Mouse (Mus musculus) hindbrain, embryonic 15.5 days (tissue): ENCODE measurements around the gene Emilin1. TPM values are rescaled to one million over a fixed set of nuclear protein-coding genes. Genes with fewer than 3 reads are reported as not detected.

Experiments
- ATAC-seq: fragments of 200-750 bp; cut with Nextera tagmentation; 2 replicates; pipeline ENCODE4 v1.8.0; 2017; ENCODE audit warnings: low read depth, moderate number of reproducible peaks, moderate TSS enrichment; ENCODE audit not compliant: low FRiP score
- H3K27ac ChIP-seq: fragments of 300-500 bp; sonication (generic); replicated peaks from 2 replicates; pipeline ENCODE4 v1.5.1; 2015; ENCODE audit warnings: mild to moderate bottlenecking, inconsistent platforms
- H3K27me3 ChIP-seq: fragments of 300-500 bp; sonication (generic); 2 replicates; pipeline ENCODE4 v1.6.1; 2015; ENCODE audit warnings: control low read depth, inconsistent platforms
- H3K36me3 ChIP-seq: fragments of 300-500 bp; sonication (generic); 2 replicates; pipeline ENCODE4 v1.6.1; 2015; ENCODE audit warnings: control low read depth, inconsistent platforms
- H3K4me1 ChIP-seq: fragments of 300-500 bp; sonication (generic); replicated peaks from 2 replicates; pipeline ENCODE4 v1.6.1; 2015; ENCODE audit warnings: control low read depth, inconsistent platforms
- H3K4me2 ChIP-seq: fragments of 300-500 bp; sonication (generic); 2 replicates; pipeline ENCODE4 v1.6.1; 2015; ENCODE audit warnings: moderate library complexity, mild to moderate bottlenecking, inconsistent platforms
- H3K4me3 ChIP-seq: fragments of 300-500 bp; sonication (generic); 2 replicates; pipeline ENCODE4 v1.5.1; 2015; ENCODE audit warnings: mild to moderate bottlenecking, inconsistent platforms
- H3K9ac ChIP-seq: fragments of 300-500 bp; sonication (generic); 2 replicates; pipeline ENCODE4 v1.6.1; 2015; ENCODE audit warnings: inconsistent platforms
- H3K9me3 ChIP-seq: fragments of 300-500 bp; sonication (generic); 2 replicates; pipeline ENCODE4 v1.6.1; 2016; ENCODE audit warnings: control low read depth, inconsistent platforms
- WGBS: fragments of 180-500 bp; shearing (Covaris S2); methylation state at CpG from one replicate; pipeline ENCODE4 v1.1.7; 2015; 5-methylcytosine and 5-hydroxymethylcytosine counted together
- polyA plus RNA-seq: library from polyadenylated mRNA; unstranded; fragments of >200 nt; fragmentation: Nextera tagmentation; extraction: Ambion mirVana; gene quantifications from 2 replicates; pipeline ENCODE4 v1.2.1, GENCODE M21; 2015

Gene Emilin1
- polyA plus RNA-seq, 1 experiment from 2014 or later, result 17.0 TPM

- H3K27ac ChIP-seq, result no peak overlapping the region
- ATAC-seq, result no peak
- WGBS, result 88% methylated on average over 5 of the region's 5 CpGs
Observed at GRCm38 (mm10) chr5:30952551-30952950, 39.3 kb downstream of the Emilin1 start.

GRCm38 (mm10) chr5:30954065-30954464 lies 40.9 kb downstream of the Emilin1 start:
- Histone ChIP-seq H3K27ac (no peak overlapping the region), H3K4me1 (peaks cover 36% of the 10 kb centered on the region), H3K4me3 (no peak overlapping the region), H3K9ac (no peak overlapping the region), H3K9me3 (no peaks in the 10 kb centered on the region), H3K27me3 (no peaks in the 10 kb centered on the region), H3K4me2 (no peak overlapping the region), H3K36me3 (peaks cover 36% of the 10 kb centered on the region)
- 94% methylated on average over 6 of the region's 6 CpGs for WGBS
- ATAC-seq, result no peak

More at GRCm38 (mm10) chr5:30952551-30952950, 39.3 kb downstream of the Emilin1 start:
- H3K4me1 ChIP-seq, result peaks cover 26% of the 10 kb centered on the region
- H3K36me3 ChIP-seq, result peaks cover 26% of the 10 kb centered on the region
- no peak overlapping the region for H3K4me2 ChIP-seq
- H3K9me3 ChIP-seq, result no peaks in the 10 kb centered on the region
- H3K4me3 ChIP-seq, result no peak overlapping the region
- no peaks in the 10 kb centered on the region for H3K27me3 ChIP-seq
- H3K9ac ChIP-seq, result no peak overlapping the region

DNA sequence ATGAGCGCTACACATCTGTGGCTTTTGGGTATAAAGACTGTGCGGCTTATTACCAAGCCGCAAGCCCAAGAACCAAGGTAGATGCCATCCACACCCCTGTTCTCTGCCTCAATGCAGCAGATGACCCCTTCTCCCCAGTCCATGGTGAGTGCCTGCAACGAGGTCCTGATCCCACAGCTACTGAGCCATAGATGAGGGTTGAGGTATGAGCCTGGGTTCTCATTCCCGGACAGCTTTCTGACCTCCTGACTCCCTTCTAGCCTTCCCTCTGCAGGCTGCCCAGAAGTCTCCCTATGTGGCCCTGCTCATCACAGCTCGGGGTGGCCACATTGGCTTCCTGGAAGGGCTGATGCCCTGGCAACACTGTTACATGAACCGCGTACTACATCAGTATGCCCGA lies 41.4 kb downstream of the Emilin1 start:
- no peak overlapping the region for H3K4me3 ChIP-seq
- H3K9me3 ChIP-seq, result no peaks in the 10 kb centered on the region
- no peak overlapping the region for H3K9ac ChIP-seq
- ATAC-seq, result no peak
- no peak overlapping the region for H3K27ac ChIP-seq
- H3K36me3 ChIP-seq, result peaks cover 36% of the 10 kb centered on the region
- 96% methylated on average over 9 of the region's 9 CpGs for WGBS
- peaks cover 36% of the 10 kb centered on the region for H3K4me1 ChIP-seq
- no peak overlapping the region for H3K4me2 ChIP-seq
- H3K27me3 ChIP-seq, result no peaks in the 10 kb centered on the region

DNA sequence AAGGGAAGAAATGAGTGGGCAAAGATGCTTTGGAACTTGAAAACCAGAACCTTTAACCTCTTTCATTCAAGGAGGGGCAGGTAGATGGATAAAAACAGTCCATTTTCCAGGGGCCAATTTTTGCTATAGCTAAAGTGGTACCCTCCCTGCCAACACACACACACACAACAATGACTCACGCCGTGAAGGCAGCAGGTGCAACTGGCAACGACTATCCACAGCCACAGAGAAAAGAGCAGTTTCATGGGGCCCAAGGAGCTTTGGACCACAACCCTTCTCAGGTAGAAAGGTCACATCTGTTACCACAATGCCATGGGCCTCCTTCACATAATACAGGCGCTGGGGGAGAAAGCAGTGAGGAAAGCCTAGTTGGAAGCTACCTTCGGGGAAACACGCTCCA lies 42.5 kb downstream of the Emilin1 start:
- no peaks in the 10 kb centered on the region for H3K9me3 ChIP-seq
- ATAC-seq, result no peak
- H3K4me1 ChIP-seq, result peaks cover 28% of the 10 kb centered on the region
- no peak overlapping the region for H3K27ac ChIP-seq
- no peaks in the 10 kb centered on the region for H3K27me3 ChIP-seq
- WGBS, result 93% methylated on average over 6 of the region's 6 CpGs
- H3K4me2 ChIP-seq, result no peak overlapping the region
- H3K4me3 ChIP-seq, result no peak overlapping the region
- peaks cover 36% of the 10 kb centered on the region for H3K36me3 ChIP-seq
- no peak overlapping the region for H3K9ac ChIP-seq

GRCm38 (mm10) chr5:30957891-30958290 lies 44.7 kb downstream of the Emilin1 start:
- Histone ChIP-seq H3K27me3 (no peaks in the 10 kb centered on the region), H3K36me3 (peaks cover 34% of the 10 kb centered on the region), H3K9ac (no peak overlapping the region), H3K27ac (no peak overlapping the region), H3K9me3 (no peaks in the 10 kb centered on the region), H3K4me1 (peaks cover 24% of the 10 kb centered on the region), H3K4me3 (no peak overlapping the region), H3K4me2 (peak overlapping the region; percentile 69; the same call in 1 of the 2 replicates)
- no peak for ATAC-seq
- 95% methylated on average over 6 of the region's 6 CpGs for WGBS

GRCm38 (mm10) chr5:30959198-30959854 lies 46.1 kb downstream of the Emilin1 start:
- H3K9me3 ChIP-seq, result no peaks in the 10 kb centered on the region
- 38% methylated on average over 19 of the region's 19 CpGs for WGBS
- ATAC-seq, result no peak; the same call in 1 of the 2 replicates

DNA sequence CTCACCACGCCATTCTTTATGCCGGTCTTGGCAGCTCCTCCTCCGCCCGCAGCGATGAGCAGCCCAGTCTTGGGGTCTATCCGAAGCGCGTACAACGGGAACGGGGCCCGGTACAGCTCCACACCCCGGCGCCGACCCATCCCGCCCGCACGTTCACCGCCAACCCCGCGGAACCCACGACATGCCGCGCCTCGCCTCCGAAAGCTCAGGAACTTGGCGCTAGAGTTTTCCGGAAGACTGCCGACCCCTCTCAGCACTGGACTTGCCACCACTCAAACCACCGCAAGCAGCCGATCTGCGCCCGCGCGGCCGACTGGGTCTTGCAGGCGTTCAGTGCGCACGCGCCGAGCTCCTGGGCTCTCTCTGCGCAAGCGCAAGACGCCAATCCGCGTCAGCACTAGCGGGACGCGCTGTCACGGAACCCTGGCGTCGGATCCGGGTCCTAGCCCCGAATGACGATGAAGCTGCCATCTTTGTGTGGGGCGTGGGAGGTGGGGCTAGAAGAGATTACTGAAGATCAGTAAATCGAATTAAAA lies 46.8 kb downstream of the Emilin1 start, which contains the start of gene Preb:
Gene Preb (minus strand): TSS at position 396 of the 536 bp plus-strand sequence.
- Histone ChIP-seq H3K36me3 (peaks cover 24% of the 10 kb centered on the region), H3K4me2 (peak within 1 kb of the TSS; percentile 69), H3K9ac (peak within 1 kb of the TSS; percentile 75), H3K4me1 (peaks cover 24% of the 10 kb centered on the region), H3K27ac (peak within 1 kb of the TSS; percentile 87), H3K4me3 (peak within 1 kb of the TSS; percentile 69), H3K9me3 (no peaks in the 10 kb centered on the region), H3K27me3 (no peaks in the 10 kb centered on the region)
- ATAC-seq, result peak; percentile 97
- under 1% methylated on average over 52 of the region's 56 CpGs for WGBS

More at GRCm38 (mm10) chr5:30959198-30959854, 46.1 kb downstream of the Emilin1 start:
- H3K9ac ChIP-seq, result peak overlapping the region; percentile 75
- peak overlapping the region; percentile 69 for H3K4me2 ChIP-seq
- peak overlapping the region; percentile 87 for H3K27ac ChIP-seq
- H3K4me1 ChIP-seq, result peaks cover 24% of the 10 kb centered on the region
- peak overlapping the region; percentile 69 for H3K4me3 ChIP-seq
- H3K27me3 ChIP-seq, result no peaks in the 10 kb centered on the region
- H3K36me3 ChIP-seq, result peaks cover 27% of the 10 kb centered on the region

GRCm38 (mm10) chr5:30960814-30961213 lies 47.6 kb downstream of the Emilin1 start:
- ATAC-seq, result no peak
- H3K4me2 ChIP-seq, result peak overlapping the region; percentile 69
- H3K27me3 ChIP-seq, result no peaks in the 10 kb centered on the region
- no peaks in the 10 kb centered on the region for H3K9me3 ChIP-seq
- H3K9ac ChIP-seq, result no peak overlapping the region; the same call in 1 of the 2 replicates
- H3K4me1 ChIP-seq, result peaks cover 24% of the 10 kb centered on the region
- H3K4me3 ChIP-seq, result peak overlapping the region; percentile 69
- WGBS, result 86% methylated on average over 2 of the region's 2 CpGs
- peaks cover 16% of the 10 kb centered on the region for H3K36me3 ChIP-seq
- peak overlapping the region; percentile 76; the same call in 1 of the 2 replicates for H3K27ac ChIP-seq

DNA sequence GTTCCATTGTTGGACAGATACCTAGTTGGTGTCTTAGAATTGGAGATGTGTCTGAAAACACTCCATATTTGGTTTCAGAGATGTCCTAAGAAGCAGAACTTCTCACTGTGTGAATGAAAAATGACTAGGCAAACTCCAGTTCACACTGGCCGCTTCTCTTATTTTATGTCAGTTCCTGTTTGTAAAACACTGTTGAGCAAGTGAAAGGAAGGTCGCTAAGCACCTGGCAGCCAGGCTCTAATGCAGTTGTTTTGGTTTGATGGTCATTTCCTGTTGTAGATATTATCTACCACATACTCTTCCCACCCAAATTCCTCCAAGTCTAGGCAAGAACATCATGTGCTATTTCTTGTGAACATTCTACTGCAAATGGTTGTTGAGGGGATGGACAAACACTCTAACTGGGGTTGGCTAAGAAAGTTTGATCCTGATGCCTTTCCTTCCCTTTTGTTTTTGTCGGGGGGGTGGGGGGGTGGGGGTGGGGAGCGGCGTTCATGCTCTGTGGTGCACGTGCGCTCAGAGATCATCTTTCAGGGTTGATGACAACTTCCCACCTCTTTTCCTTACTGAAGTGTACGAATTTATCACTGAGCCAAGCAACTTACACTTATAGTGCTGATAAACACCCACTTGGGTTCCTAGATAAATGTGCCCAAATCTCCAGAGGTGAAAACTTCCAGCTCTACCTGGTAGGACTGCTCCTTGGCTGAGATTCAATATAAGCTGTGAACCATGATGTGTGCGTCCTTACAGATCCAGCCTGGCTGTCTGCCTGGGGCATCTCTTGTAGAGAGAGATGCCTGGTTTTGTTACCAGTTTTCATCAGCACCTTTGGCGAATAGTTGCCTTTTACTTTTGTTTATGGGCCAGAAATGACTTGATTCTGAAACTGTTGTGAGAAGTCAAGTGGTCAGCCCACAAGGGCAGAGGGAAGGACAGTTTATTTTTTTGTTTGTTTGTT lies 48.6 kb downstream of the Emilin1 start:
- WGBS, result 82% methylated on average over 10 of the region's 10 CpGs
- no peaks in the 10 kb centered on the region for H3K9me3 ChIP-seq
- ATAC-seq, result no peak

GRCm38 (mm10) chr5:30963916-30964315 lies 50.7 kb downstream of the Emilin1 start:
- WGBS, result 59% methylated on average over 3 of the region's 3 CpGs

More for the DNA sequence above, 48.6 kb downstream of the Emilin1 start:
- Histone ChIP-seq H3K36me3 (peaks cover 13% of the 10 kb centered on the region), H3K4me1 (peaks cover 24% of the 10 kb centered on the region), H3K4me3 (no peak overlapping the region), H3K4me2 (no peak overlapping the region), H3K27me3 (no peaks in the 10 kb centered on the region), H3K27ac (no peak overlapping the region), H3K9ac (no peak overlapping the region)

GRCm38 (mm10) chr5:30966189-30966588 lies 53.0 kb downstream of the Emilin1 start:
- WGBS, result 91% methylated on average over 4 of the region's 4 CpGs
- no peak for ATAC-seq
- H3K36me3 ChIP-seq, result no peaks in the 10 kb centered on the region
- no peak overlapping the region for H3K4me2 ChIP-seq
- no peak overlapping the region for H3K4me3 ChIP-seq
- no peak overlapping the region for H3K27ac ChIP-seq
- H3K9me3 ChIP-seq, result no peaks in the 10 kb centered on the region
- no peaks in the 10 kb centered on the region for H3K4me1 ChIP-seq
- no peak overlapping the region for H3K9ac ChIP-seq
- H3K27me3 ChIP-seq, result no peaks in the 10 kb centered on the region

More at GRCm38 (mm10) chr5:30963916-30964315, 50.7 kb downstream of the Emilin1 start:
- no peak overlapping the region for H3K9ac ChIP-seq
- H3K9me3 ChIP-seq, result no peaks in the 10 kb centered on the region
- H3K4me3 ChIP-seq, result no peak overlapping the region
- H3K4me1 ChIP-seq, result peaks cover 6% of the 10 kb centered on the region
- no peak overlapping the region for H3K27ac ChIP-seq
- no peak for ATAC-seq
- H3K27me3 ChIP-seq, result no peaks in the 10 kb centered on the region
- H3K36me3 ChIP-seq, result no peaks in the 10 kb centered on the region
- H3K4me2 ChIP-seq, result no peak overlapping the region
